Mouse (Mus musculus) brown adipose tissue, adult 24 weeks (tissue): ENCODE measurements around the gene Hoxa10. TPM values are rescaled to one million over a fixed set of nuclear protein-coding genes. Genes with fewer than 3 reads are reported as not detected.
A peak's percentile ranks its signal among the peaks of the same experiment; 100 is the strongest.

Source experiments
- H3K27ac ChIP-seq: fragments of 200-500 bp; replicated peaks from 2 replicates; pipeline ENCODE4 v1.5.1; 2012; ENCODE audit warnings: low read depth, mild to moderate bottlenecking, low read length
- H3K4me1 ChIP-seq: fragments of 200-500 bp; 2 replicates; pipeline ENCODE4 v1.6.1; 2012; ENCODE audit warnings: low read length, mixed read lengths; ENCODE audit not compliant: control insufficient read depth, insufficient read depth, insufficient read length
- H3K4me3 ChIP-seq: fragments of 200-500 bp; 2 replicates; pipeline ENCODE4 v1.5.1; 2012; ENCODE audit warnings: low read depth, mild to moderate bottlenecking, low read length, moderate library complexity; ENCODE audit not compliant: insufficient read depth
- polyA plus RNA-seq: library from polyadenylated mRNA; stranded (reverse); fragments of >200 nt; gene quantifications from 2 replicates; pipeline ENCODE4 v1.2.4, GENCODE M21; 2012; ENCODE audit not compliant: missing spikeins, insufficient read depth, insufficient read length

Hoxa10 gene
- polyA plus RNA-seq, 1 experiment, result not detected

DNA sequence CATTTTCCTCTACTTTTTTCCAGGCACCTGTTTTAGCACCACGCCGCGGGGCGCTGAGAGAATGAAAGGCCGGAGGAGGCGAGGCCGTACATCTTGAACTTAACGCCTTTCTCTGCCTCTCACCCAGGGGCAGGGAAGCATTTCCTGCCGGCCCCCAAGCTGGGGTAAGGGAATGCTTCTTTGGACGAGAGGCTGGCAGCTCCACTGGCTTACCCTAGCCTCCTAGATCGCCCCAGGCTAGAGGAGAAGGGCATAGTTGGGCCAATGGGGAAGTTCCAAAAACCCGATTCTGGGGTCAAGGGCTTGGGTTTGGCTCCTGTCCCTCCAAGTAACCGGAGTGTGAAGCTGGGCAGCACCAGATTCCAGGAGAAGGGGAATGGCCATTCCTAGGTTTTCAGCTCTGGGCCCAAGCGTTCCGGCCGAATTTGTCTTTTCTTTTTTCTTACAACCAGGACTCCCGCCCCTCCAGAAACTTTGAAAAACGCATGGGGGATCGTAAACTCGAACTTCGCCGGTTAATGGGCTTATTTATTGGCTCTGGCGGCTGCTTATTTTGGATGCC, 7.6 kb downstream of the Hoxa10 start:
- Histone ChIP-seq H3K27ac (no peak overlapping the region), H3K4me1 (no peaks in the 10 kb centered on the region), H3K4me3 (no peak overlapping the region)

DNA sequence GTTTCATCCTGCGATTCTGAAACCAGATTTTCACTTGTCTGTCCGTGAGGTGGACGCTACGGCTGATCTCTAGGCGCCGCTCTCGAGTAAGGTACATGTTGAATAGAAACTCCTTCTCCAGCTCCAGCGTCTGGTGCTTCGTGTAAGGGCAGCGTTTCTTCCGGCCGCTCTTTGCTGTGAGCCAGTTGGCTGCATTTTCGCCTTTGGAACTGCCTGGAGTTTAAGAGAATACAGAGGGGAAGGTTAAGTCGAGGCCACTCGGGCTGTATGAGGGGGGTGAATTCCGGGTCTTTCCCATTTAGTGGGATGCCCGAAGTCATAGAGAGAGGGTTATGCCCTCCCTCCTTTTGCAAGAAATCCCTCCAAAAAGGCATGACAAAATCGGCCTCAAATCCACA, 8.1 kb downstream of the Hoxa10 start:
- Histone ChIP-seq H3K4me3 (no peak overlapping the region), H3K27ac (no peak overlapping the region), H3K4me1 (no peaks in the 10 kb centered on the region)

DNA sequence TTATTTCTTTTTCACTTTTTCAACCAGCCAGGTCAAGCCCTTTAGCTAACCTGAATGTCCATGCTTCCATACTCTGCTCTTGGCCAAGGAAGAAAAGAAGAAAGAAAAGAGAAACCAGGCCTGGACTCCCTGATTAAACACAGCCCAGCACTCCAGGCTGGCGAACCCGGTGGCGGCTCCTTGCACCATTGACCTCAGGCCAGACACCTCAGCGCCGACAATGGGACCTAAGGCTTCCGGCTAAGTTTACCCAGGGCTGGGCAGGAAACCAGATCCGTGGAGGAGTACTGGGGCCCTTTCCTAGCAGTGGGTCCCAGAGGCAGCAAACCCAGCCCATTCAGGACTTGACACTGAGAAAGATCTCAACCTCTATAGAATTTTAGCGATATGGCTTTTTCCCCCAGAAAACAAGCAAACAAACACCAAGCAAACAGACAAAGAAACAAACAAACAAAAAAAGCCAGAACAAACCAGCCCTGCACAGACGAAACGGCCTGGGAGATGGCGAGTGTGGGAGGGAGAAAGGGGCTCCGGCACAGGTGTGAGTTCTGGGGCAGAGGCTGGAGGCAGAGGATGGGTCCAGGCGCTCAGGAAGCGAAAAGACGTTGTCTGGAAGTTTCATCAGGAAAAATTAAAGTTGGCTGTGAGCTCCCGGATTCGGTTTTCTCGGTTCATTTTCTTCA, 8.6 kb downstream of the Hoxa10 start:
- H3K4me1 ChIP-seq, result no peaks in the 10 kb centered on the region
- H3K27ac ChIP-seq, result no peak overlapping the region
- no peak overlapping the region for H3K4me3 ChIP-seq

DNA sequence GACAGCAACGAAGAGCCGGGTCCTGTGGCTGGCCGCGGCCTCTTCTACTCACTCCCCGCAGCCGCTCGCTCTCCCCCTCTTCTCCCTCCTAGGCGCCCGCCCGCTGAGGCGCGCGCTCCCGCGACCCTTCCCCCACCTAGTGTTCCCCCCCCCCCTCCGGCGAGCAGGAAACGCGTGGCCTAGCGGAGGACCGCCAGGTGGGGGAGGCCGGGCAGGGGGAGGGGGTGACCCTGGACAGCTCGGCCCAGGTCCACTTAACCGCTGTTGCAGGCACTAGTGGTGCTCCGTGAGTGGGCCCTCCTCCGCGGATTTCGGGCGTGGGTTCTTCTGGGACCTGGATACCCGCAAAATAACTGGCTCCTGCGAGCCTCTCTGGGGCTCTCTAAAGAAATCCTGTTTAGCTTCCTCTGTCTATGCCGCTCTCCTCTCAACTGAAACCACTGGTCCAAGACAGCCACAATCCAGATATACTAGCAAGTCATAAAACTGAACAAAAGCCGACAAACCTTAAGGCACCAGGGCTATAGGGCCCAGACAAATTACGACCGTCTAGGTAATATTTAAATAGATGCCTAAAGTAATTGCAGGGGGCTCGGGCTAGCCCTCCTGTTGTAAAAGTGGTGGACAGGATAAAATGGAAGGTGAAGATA, 10.0 kb downstream of the Hoxa10 start, which contains the start of gene Hoxa9:
Hoxa9 (minus strand) TSS at position 574 of the 650 bp plus-strand sequence.
- Histone ChIP-seq H3K4me3 (no peak within 1 kb of the TSS), H3K4me1 (no peaks in the 10 kb centered on the region), H3K27ac (no peak within 1 kb of the TSS)

DNA sequence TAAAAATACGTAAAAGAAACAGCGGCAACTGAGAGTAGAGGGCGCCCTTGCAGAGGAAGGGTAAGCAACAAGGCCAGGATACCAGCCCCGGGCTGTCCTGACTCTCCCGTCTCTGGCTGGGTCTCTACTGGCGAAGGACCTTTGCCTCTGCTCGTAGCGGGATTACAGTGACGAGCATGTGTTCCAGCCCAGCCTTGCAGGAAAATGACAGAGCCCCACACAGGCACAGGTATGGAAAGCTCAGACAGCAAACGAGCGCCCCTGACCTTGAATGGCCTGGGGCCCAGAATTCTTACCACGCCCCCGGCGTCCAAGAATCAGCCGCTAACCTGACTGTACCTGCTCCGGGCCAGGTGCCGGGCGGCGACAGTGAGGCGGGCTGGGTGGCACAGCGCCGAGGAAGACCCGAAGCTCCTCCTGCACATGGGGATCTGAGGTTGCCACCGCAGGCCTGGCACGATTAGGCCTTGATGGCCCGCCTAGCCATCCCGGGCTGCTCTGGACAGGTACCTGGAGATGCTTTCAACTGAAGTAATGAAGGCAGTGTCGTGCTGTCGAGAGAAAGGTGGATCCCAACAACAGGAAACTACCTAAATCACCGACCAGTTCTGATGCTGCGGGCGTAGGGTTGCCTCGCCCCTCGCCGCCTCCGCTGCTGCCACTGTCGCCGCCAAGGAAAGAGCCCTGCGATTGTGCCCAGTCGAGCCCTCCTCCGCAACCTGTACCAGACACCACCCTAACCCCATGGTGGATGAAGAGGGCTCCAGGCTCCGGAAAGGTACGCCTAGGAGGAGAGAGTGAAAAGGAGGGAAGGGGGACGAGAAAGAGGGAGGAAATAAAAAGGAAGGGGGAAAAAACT, 10.9 kb downstream of the Hoxa10 start:
- no peak overlapping the region for H3K4me3 ChIP-seq

DNA sequence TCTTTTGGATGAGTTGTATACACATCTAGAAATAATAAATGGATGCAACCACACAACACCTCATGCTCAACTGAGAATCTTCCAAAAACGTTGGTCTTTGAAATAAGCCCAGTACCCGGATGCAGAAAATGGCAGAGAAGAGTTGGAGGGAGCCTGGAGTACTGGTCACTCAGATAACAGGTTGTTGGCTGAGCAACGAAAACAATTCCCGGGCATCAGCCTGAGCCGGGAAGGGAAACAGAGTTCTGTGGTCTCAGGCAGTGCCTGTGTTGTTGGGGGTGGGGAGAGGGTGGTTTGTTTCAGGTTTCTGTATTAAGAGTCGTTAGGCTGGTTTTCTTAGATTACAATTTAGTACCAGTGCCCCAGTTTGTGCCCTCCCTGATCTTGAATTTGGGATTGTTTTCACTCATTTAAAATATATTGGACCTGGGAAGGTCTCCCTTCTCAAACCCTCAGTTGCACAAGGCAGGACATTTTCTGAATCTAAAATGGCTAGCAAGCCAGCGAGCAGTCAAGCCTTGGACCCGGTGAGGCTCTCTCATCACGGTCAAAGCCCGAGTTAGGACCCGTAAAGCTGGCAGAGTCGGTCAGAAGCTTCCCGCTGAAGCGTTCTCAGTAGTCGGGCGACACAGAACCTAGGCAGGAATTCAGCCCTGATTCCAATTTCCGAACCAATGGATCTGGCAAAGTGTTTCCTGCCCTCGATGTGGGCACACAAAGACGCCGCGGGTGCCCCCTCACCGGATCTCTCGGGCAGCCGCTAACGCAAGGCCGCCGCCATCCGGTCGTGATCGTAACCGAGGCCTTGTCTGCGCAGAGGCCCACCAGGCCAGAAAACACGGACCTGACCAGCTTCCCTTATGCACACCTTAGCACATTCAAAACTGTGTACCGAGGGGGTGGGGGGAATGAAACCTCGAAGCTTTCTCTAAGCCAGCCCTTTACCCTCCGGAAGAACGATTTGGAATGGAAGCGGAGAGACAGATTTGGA, 11.9 kb downstream of the Hoxa10 start:
- Histone ChIP-seq H3K4me1 (no peaks in the 10 kb centered on the region), H3K27ac (no peak overlapping the region), H3K4me3 (no peak overlapping the region)

More for the DNA sequence above, 10.9 kb downstream of the Hoxa10 start:
- Histone ChIP-seq H3K27ac (no peak overlapping the region), H3K4me1 (no peaks in the 10 kb centered on the region)

DNA sequence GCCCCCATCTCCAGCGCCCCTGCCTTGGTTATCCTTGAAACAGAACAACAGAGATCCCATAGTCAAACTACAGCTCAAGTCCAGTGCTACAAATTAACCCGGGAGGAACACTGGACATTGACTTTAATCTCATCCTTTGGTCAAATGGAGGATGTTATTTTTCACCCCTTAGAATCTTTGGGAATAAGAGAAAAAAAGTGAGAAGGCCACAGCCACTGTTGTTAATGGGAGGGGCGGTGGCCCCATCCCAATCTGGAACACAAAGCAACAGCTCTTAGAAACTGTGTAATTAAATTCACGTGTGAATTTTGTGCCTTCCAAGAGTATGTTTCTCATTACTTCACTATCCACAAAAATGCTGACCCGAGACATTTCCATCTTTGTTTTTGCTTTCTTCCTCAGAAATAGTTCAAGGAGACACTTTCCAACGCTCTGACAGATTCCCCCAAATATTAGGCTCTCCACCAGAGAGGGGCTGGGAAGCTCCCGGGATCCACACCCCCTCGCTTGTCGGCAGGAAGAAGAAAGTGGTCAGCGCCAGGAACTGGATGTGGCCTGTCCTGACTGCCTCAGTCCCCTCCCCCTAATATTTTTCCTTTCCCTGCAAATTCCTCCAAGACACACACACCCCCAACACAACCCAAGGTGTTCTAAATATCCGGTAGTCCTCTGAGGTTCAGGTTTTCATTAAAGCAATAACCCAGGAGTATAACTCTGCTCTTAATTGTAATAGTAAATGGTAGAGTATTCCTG, 13.0 kb downstream of the Hoxa10 start:
- Histone ChIP-seq H3K4me3 (no peak overlapping the region), H3K27ac (no peak overlapping the region), H3K4me1 (no peaks in the 10 kb centered on the region)

DNA sequence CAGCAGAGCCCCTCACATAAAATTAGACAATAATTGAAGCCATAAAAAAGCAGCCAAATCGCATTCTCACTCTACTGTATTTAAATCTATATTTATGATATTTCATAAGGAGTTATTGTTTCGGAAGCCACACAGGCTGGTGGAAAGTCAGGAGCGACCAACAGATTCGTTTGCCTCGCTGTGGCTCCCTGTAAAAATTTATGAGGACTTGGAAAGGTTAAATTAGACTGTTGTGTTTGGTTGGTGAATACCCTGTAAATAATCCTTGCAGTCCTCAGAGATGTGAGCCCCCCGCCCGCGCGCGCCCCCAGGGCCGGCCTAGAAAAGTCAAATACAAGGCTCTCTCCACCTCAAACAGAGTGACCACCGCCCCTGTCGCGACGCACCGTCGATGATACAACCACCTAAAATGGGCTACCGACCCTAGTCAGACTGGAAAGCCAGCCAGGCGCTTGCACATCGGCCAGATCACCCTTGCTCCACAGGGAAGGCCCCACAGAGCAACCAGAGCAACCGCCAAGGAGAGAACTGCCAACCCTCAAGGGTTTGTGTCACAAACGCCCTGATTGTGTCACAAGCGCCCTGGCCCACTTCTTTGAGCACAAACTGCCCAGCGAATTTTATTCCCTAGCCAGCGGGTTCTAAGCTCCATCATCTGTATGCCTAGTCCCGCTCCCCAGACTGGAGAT, 13.9 kb downstream of the Hoxa10 start:
- peak overlapping the region; percentile 49 for H3K4me3 ChIP-seq
- no peak overlapping the region for H3K27ac ChIP-seq
- no peaks in the 10 kb centered on the region for H3K4me1 ChIP-seq

DNA sequence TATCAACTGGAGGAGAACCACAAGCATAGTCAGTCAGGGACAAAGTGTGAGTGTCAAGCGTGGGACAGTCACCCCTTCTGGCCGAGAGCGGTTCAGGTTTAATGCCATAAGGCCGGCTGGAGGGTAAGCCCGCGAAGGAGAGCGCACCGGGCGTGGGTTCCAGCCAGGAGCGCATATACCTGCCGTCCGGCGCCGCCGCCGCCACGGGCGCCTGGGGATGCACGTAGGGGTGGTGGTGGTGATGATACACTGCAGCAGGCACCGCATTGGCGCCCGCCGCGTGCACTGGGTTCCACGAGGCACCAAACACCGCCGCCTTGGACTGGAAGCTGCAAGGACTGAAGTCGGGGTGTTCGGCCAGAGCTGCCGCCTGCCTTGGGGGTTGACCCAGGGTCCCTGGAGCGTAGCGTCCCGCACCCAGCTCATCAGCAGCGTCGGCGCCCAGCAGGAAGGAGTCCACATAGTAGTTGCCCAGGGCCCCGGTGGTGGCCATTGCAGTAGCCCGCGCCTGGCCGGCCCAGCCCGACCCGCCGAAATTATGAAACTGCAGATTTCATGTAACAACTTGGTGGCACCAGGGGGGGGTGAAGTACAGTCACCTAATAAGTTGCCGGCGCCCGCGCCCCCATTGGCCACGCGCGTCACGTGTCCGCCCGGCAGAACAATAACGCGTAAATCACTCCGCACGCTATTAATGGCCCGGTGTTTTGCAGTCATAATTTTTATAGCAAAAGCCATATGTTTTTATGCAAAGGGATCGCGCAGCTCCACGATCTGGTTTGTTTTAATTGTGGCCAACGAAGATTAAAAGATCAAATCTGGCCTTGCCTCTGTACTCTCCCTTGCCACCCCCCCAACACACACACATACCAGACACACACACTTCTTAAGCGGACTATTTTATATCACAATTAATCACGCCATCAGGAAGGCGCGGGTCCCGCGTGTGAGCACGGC, 14.8 kb downstream of the Hoxa10 start:
- Histone ChIP-seq H3K4me1 (no peaks in the 10 kb centered on the region), H3K27ac (no peak overlapping the region), H3K4me3 (peak overlapping the region; percentile 49)

DNA sequence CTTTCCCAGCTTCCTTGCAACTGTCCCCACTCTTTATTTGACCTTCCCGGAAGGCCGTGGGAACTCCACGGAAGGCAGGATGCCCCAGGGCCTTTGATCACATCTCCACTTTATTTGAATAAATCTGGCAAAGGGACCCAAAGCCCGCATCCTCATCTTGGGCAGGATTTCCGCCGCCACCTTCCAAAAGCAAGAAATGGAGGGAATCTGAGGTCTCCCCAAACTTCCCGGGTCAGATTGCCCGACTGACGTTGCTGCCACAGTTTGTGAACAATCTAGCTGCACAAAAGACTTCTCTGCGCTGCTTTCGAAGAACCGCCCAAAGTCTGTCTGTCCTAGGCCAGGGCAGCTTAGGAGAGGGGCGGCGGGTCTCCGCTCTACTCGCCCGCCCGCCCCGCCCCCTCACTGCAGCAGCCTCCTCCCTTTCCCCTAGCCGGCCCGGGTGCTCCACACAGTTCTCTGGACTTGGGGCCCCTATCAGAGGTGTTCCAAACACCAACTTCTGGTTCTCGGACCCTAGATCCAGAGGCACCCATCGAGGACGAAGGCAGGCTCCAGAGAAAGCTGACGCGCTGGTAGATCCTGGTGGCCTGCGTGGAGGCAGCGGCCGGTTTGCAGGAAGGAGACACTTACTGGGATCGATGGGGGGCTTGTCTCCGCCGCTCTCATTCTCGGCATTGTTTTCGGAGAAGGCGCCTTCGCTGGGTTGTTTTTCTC, 15.6 kb downstream of the Hoxa10 start:
- H3K27ac ChIP-seq, result no peak overlapping the region
- no peaks in the 10 kb centered on the region for H3K4me1 ChIP-seq
- peak overlapping the region; percentile 49 for H3K4me3 ChIP-seq

DNA sequence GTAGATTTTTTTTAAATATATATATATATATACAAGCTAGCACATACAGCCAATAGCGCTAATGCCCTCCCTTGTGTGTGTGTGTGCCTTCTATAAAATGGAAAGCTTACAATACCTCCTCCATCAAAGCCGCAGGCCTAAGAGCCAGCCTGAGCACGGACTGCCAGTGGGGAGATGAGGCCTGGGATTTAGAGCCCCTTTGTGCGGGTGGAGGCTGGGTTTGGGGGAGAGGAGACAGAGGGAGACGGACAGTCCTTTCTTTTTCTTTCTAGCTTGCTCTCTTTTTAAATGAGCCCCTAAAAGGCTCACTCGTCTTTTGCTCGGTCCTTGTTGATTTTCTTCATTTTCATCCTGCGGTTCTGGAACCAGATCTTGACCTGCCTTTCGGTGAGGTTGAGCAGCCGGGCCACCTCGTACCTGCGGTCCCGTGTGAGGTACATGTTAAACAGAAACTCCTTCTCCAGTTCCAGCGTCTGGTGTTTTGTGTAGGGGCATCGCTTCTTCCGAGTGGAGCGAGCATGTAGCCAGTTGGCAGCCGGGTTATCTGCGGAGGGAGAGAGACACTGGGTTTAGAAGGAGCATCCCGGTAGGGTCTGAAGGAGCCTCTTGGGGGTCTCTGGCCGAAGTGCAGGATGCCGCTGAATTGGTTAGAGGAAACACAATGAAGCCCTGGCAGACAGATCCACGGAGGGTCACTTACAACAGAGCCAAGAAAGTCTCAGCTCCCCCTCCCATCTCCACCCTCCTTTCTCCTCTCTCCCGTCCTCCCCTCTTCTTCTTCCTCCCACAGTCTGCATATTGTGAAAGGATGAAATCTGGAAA, 16.5 kb downstream of the Hoxa10 start:
- Histone ChIP-seq H3K4me3 (no peak overlapping the region), H3K4me1 (no peaks in the 10 kb centered on the region), H3K27ac (no peak overlapping the region)
